Mouse (Mus musculus): Measurements from ENCODE around the gene Grip1.

DNA sequence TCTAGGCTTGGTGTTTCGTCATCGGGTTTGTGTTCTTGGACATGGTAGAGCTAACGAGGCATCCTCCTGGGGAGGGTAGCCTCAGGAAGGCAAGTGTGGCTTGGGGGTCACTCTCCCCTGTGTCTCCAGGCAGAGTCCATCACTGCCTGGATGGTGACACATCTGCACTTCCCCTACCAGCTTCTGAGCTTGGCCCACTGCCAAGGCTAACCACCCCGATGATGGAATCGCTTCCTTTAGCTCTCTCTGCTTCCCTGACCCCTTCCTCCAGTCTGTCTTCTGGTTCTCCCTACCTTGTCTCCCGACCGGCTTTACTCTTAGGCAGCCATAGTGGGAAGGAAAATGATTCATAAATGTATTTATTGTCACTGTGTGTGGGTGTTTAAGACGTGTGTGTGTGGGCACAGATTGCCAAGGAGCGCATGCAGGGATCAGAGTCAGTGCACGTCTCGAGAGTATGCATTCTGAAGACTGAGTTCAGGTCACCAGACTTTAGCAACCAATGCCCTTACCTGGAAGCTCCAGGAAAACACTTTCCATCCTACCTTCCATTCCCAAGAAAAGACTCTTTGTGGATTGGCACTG is 415.5 kb downstream of the Grip1 start:
- TF ChIP-seq CTCF (IDR thresholded peaks at IDR 0.05; ENCODE audit: low read depth) (no peak), EP300 (optimal IDR thresholded peaks at IDR 0.05) (no peak)

Measured in stomach, postnatal 0 days (tissue).